Mouse (Mus musculus) lung, postnatal 4 days (tissue): ENCODE data around the gene Rab37.

ENCODE experiments used
- DNase-seq, 2 experiments: peaks; one replicate each; pipeline ENCODE4 v3.0.0; 2021

The Rab37 gene

GRCm38 (mm10) chr11:115089853-115090252 is 1.4 kb upstream of the Rab37 start:
- no peak for DNase-seq

GRCm38 (mm10) chr11:115092140-115092539 is 909 bp downstream of the Rab37 start:
- DNase-seq, result no peak

- peak in 1 of 2 experiments; percentile 43 for DNase-seq
Measured at GRCm38 (mm10) chr11:115098203-115098932, 7.1 kb downstream of the Rab37 start.

- no peak for DNase-seq
Measured at GRCm38 (mm10) chr11:115099241-115099840, 8.1 kb downstream of the Rab37 start.

GRCm38 (mm10) chr11:115100032-115100621 is 8.9 kb downstream of the Rab37 start:
- no peak for DNase-seq

GRCm38 (mm10) chr11:115100741-115101140 is 9.5 kb downstream of the Rab37 start:
- DNase-seq, result no peak

- DNase-seq, result no peak
Measured at GRCm38 (mm10) chr11:115101615-115102051, 10.4 kb downstream of the Rab37 start.

GRCm38 (mm10) chr11:115102116-115102515 is 10.9 kb downstream of the Rab37 start:
- DNase-seq, result no peak

GRCm38 (mm10) chr11:115103470-115104413 is 12.5 kb downstream of the Rab37 start:
- DNase-seq, result no peak

GRCm38 (mm10) chr11:115104769-115105563 is 13.7 kb downstream of the Rab37 start:
- no peak for DNase-seq

GRCm38 (mm10) chr11:115106638-115107037 is 15.4 kb downstream of the Rab37 start:
- no peak for DNase-seq

GRCm38 (mm10) chr11:115107403-115107916 is 16.2 kb downstream of the Rab37 start:
- no peak for DNase-seq

- DNase-seq, result no peak
Measured at GRCm38 (mm10) chr11:115108176-115108575, 16.9 kb downstream of the Rab37 start.

- no peak for DNase-seq
Measured at GRCm38 (mm10) chr11:115110271-115110670, 19.0 kb downstream of the Rab37 start.

GRCm38 (mm10) chr11:115112196-115112595 is 21.0 kb downstream of the Rab37 start:
- DNase-seq, result no peak

GRCm38 (mm10) chr11:115119409-115119808 is 28.2 kb downstream of the Rab37 start:
- peak in 1 of 2 experiments; percentile 39 for DNase-seq

GRCm38 (mm10) chr11:115128483-115128882 is 37.3 kb downstream of the Rab37 start:
- no peak for DNase-seq

GRCm38 (mm10) chr11:115129508-115130126 is 38.4 kb downstream of the Rab37 start:
- DNase-seq, result no peak

- DNase-seq, result no peak
Measured at GRCm38 (mm10) chr11:115131768-115132381, 40.6 kb downstream of the Rab37 start.

- DNase-seq, result peak; percentile 44 to 50
Measured at GRCm38 (mm10) chr11:115133800-115134199, 42.6 kb downstream of the Rab37 start, which contains the start of gene Cd300lf. Gene Cd300lf (minus strand): TSS chr11:115133992.
